Mouse (Mus musculus) bone marrow, adult 2 months (tissue): ENCODE results near the gene Plagl1.

Source experiments
- CTCF ChIP-seq: fragments of 200-500 bp; IDR thresholded peaks from 2 replicates; pipeline ENCODE4 v1.5.1; 2011; ENCODE audit warnings: low read length, control low read depth; ENCODE audit not compliant: control insufficient read depth, insufficient read depth
- POLR2A ChIP-seq: fragments of 200-500 bp; IDR thresholded peaks from 2 replicates; pipeline ENCODE4 v1.6.1; 2011; ENCODE audit warnings: low read depth, mild to moderate bottlenecking, control low read depth, low read length, borderline replicate concordance; ENCODE audit not compliant: control insufficient read depth

- TF ChIP-seq CTCF (no peak), POLR2A (no peak)
Observed at GRCm38 (mm10) chr10:13135751-13136150, 75.4 kb downstream of the Plagl1 start.
